Mouse (Mus musculus) neural tube, embryonic 11.5 days (tissue): ENCODE data around the gene Gm20388. TPM values are rescaled to one million over a fixed set of nuclear protein-coding genes. Genes with fewer than 3 reads are reported as not detected.
A peak's percentile ranks its signal among the peaks of the same experiment; 100 is the strongest.

Experiments used
- ATAC-seq: fragments of 200-750 bp; cut with Nextera tagmentation; 2 replicates; pipeline ENCODE4 v1.8.0; 2017; ENCODE audit warnings: moderate number of reproducible peaks, mild to moderate bottlenecking, moderate TSS enrichment, moderate library complexity; ENCODE audit not compliant: insufficient read depth, low FRiP score, low TSS enrichment
- DNase-seq: peaks from one replicate; pipeline ENCODE4 v3.0.0-alpha.2; 2015; ENCODE audit warnings: low spot score
- H3K27ac ChIP-seq: fragments of 300-500 bp; sonication (generic); 2 replicates; pipeline ENCODE4 v1.5.1; 2014; ENCODE audit warnings: low read depth, mild to moderate bottlenecking, low read length
- H3K27me3 ChIP-seq: fragments of 300-500 bp; sonication (generic); 2 replicates; pipeline ENCODE4 v1.6.1; 2014; ENCODE audit warnings: mild to moderate bottlenecking, low read length, mixed read lengths; ENCODE audit not compliant: control insufficient read depth, insufficient read depth
- H3K36me3 ChIP-seq: fragments of 300-500 bp; sonication (generic); 2 replicates; pipeline ENCODE4 v1.6.1; 2014; ENCODE audit warnings: mild to moderate bottlenecking, low read length, moderate library complexity, mixed read lengths; ENCODE audit not compliant: control insufficient read depth, insufficient read depth
- H3K4me1 ChIP-seq: fragments of 300-500 bp; sonication (generic); 2 replicates; pipeline ENCODE4 v1.6.1; 2014; ENCODE audit warnings: low read length, mixed read lengths; ENCODE audit not compliant: control insufficient read depth, insufficient read depth
- H3K4me2 ChIP-seq: fragments of 300-500 bp; sonication (generic); 2 replicates; pipeline ENCODE4 v1.6.1; 2014; ENCODE audit warnings: low read depth, mild to moderate bottlenecking, moderate library complexity
- H3K4me3 ChIP-seq: fragments of 300-500 bp; sonication (generic); 2 replicates; pipeline ENCODE4 v1.5.1; 2014; ENCODE audit warnings: low read depth, low read length
- H3K9ac ChIP-seq: fragments of 300-500 bp; sonication (generic); 2 replicates; pipeline ENCODE4 v1.6.1; 2014; ENCODE audit warnings: mild to moderate bottlenecking, low read length
- H3K9me3 ChIP-seq: fragments of 300-500 bp; sonication (generic); 2 replicates; pipeline ENCODE4 v1.6.1; 2016; ENCODE audit warnings: low read length; ENCODE audit not compliant: control insufficient read depth
- WGBS: fragments of 180-500 bp; shearing (Covaris S2); extraction: QIAGEN DNeasy Blood & Tissue Kit; methylation state at CpG from one replicate; pipeline ENCODE4 v1.1.7; 2014; 5-methylcytosine and 5-hydroxymethylcytosine counted together
- polyA plus RNA-seq: library from polyadenylated mRNA; unstranded; fragments of >200 nt; fragmentation: Nextera tagmentation; extraction: Ambion mirVana; gene quantifications from 2 replicates; pipeline ENCODE4 v1.2.1, GENCODE M21; 2014

Gene Gm20388
- polyA plus RNA-seq, 1 experiment from 2014 or later = not detected

- no peak overlapping the region for H3K27ac ChIP-seq
- H3K9me3 ChIP-seq = no peaks in the 10 kb centered on the region
- H3K9ac ChIP-seq = no peak overlapping the region
- H3K4me2 ChIP-seq = no peak overlapping the region
- 70% methylated on average over 12 of the region's 12 CpGs for WGBS
- no peak for DNase-seq
- peaks cover 26% of the 10 kb centered on the region for H3K27me3 ChIP-seq
- H3K4me3 ChIP-seq = no peak overlapping the region
- peaks cover 12% of the 10 kb centered on the region; the same call in 1 of the 2 replicates for H3K4me1 ChIP-seq
- peaks cover 2% of the 10 kb centered on the region for H3K36me3 ChIP-seq
- no peak for ATAC-seq
Measured at GRCm38 (mm10) chr8:122463651-122464640, 2553.3 kb downstream of the Gm20388 start.

- H3K27ac ChIP-seq = no peak overlapping the region
- H3K9me3 ChIP-seq = no peaks in the 10 kb centered on the region
- peaks cover 12% of the 10 kb centered on the region; the same call in 1 of the 2 replicates for H3K4me1 ChIP-seq
- DNase-seq = no peak
- H3K4me3 ChIP-seq = no peak overlapping the region
- H3K4me2 ChIP-seq = no peak overlapping the region
- H3K27me3 ChIP-seq = peaks cover 18% of the 10 kb centered on the region
- ATAC-seq = no peak
- no peak overlapping the region for H3K9ac ChIP-seq
- H3K36me3 ChIP-seq = peaks cover 2% of the 10 kb centered on the region
- WGBS = 75% methylated on average over 7 of the region's 7 CpGs
Measured at GRCm38 (mm10) chr8:122464985-122465384, 2554.3 kb downstream of the Gm20388 start.

- no peak overlapping the region for H3K4me3 ChIP-seq
- no peaks in the 10 kb centered on the region for H3K4me1 ChIP-seq
- ATAC-seq = no peak
- no peak overlapping the region for H3K4me2 ChIP-seq
- WGBS = 92% methylated on average over 13 of the region's 13 CpGs
- no peak overlapping the region for H3K9ac ChIP-seq
- H3K36me3 ChIP-seq = peaks cover 2% of the 10 kb centered on the region
- no peaks in the 10 kb centered on the region for H3K27me3 ChIP-seq
- no peak for DNase-seq
- H3K9me3 ChIP-seq = no peaks in the 10 kb centered on the region
- H3K27ac ChIP-seq = no peak overlapping the region
Measured at GRCm38 (mm10) chr8:122467816-122468215, 2557.2 kb downstream of the Gm20388 start.

GRCm38 (mm10) chr8:122469407-122469806, 2558.8 kb downstream of the Gm20388 start:
- H3K4me3 ChIP-seq = no peak overlapping the region
- no peaks in the 10 kb centered on the region for H3K27me3 ChIP-seq
- no peak overlapping the region for H3K27ac ChIP-seq
- H3K9me3 ChIP-seq = no peaks in the 10 kb centered on the region
- DNase-seq = no peak
- ATAC-seq = no peak
- H3K36me3 ChIP-seq = peaks cover 2% of the 10 kb centered on the region
- H3K4me2 ChIP-seq = no peak overlapping the region
- no peaks in the 10 kb centered on the region for H3K4me1 ChIP-seq
- 84% methylated on average over 6 of the region's 6 CpGs for WGBS
- H3K9ac ChIP-seq = no peak overlapping the region

- H3K27ac ChIP-seq = no peak overlapping the region
- peaks cover 2% of the 10 kb centered on the region for H3K36me3 ChIP-seq
- H3K27me3 ChIP-seq = no peaks in the 10 kb centered on the region
- no peak for DNase-seq
- ATAC-seq = no peak
- no peak overlapping the region for H3K4me3 ChIP-seq
- WGBS = 87% methylated on average over 10 of the region's 10 CpGs
- no peak overlapping the region for H3K9ac ChIP-seq
- H3K4me2 ChIP-seq = no peak overlapping the region
- no peaks in the 10 kb centered on the region for H3K9me3 ChIP-seq
- H3K4me1 ChIP-seq = peaks cover 3% of the 10 kb centered on the region; the same call in 1 of the 2 replicates
Measured at GRCm38 (mm10) chr8:122469965-122470364, 2559.3 kb downstream of the Gm20388 start.

- Histone ChIP-seq H3K9me3 (no peaks in the 10 kb centered on the region), H3K27ac (no peak overlapping the region), H3K4me2 (no peak overlapping the region), H3K4me1 (peaks cover 7% of the 10 kb centered on the region; the same call in 1 of the 2 replicates), H3K4me3 (no peak overlapping the region), H3K27me3 (no peaks in the 10 kb centered on the region), H3K36me3 (peaks cover 2% of the 10 kb centered on the region), H3K9ac (no peak overlapping the region)
- 76% methylated on average over 5 of the region's 5 CpGs for WGBS
- no peak for ATAC-seq
- no peak for DNase-seq
Measured at GRCm38 (mm10) chr8:122470691-122471090, 2560.1 kb downstream of the Gm20388 start.

- Histone ChIP-seq H3K27ac (no peak overlapping the region), H3K9me3 (no peaks in the 10 kb centered on the region), H3K4me3 (no peak overlapping the region), H3K4me1 (peaks cover 11% of the 10 kb centered on the region), H3K4me2 (no peak overlapping the region), H3K9ac (no peak overlapping the region), H3K27me3 (no peaks in the 10 kb centered on the region), H3K36me3 (peaks cover 4% of the 10 kb centered on the region)
- no peak for ATAC-seq
- no peak for DNase-seq
- WGBS = 90% methylated on average over 8 of the region's 8 CpGs
Measured at GRCm38 (mm10) chr8:122473911-122474421, 2563.3 kb downstream of the Gm20388 start.

GRCm38 (mm10) chr8:122474951-122475560, 2564.4 kb downstream of the Gm20388 start:
- peak overlapping the region; percentile 94 for H3K4me2 ChIP-seq
- DNase-seq (no peak), ATAC-seq (no peak)
- no peaks in the 10 kb centered on the region for H3K9me3 ChIP-seq
- 22% methylated on average over 16 of the region's 16 CpGs for WGBS
- peaks cover 11% of the 10 kb centered on the region for H3K4me1 ChIP-seq
- peak overlapping the region; percentile 89 for H3K4me3 ChIP-seq
- H3K27me3 ChIP-seq = no peaks in the 10 kb centered on the region
- H3K9ac ChIP-seq = peak overlapping the region; percentile 89
- no peak overlapping the region for H3K27ac ChIP-seq
- H3K36me3 ChIP-seq = peaks cover 10% of the 10 kb centered on the region
